Mouse (Mus musculus): ENCODE measurements around the gene Gm49318. TPM values are rescaled to one million over a fixed set of nuclear protein-coding genes. Genes with fewer than 3 reads are reported as not detected.

Gm49318 gene
- polyA plus RNA-seq, 1 experiment: not detected

DNA sequence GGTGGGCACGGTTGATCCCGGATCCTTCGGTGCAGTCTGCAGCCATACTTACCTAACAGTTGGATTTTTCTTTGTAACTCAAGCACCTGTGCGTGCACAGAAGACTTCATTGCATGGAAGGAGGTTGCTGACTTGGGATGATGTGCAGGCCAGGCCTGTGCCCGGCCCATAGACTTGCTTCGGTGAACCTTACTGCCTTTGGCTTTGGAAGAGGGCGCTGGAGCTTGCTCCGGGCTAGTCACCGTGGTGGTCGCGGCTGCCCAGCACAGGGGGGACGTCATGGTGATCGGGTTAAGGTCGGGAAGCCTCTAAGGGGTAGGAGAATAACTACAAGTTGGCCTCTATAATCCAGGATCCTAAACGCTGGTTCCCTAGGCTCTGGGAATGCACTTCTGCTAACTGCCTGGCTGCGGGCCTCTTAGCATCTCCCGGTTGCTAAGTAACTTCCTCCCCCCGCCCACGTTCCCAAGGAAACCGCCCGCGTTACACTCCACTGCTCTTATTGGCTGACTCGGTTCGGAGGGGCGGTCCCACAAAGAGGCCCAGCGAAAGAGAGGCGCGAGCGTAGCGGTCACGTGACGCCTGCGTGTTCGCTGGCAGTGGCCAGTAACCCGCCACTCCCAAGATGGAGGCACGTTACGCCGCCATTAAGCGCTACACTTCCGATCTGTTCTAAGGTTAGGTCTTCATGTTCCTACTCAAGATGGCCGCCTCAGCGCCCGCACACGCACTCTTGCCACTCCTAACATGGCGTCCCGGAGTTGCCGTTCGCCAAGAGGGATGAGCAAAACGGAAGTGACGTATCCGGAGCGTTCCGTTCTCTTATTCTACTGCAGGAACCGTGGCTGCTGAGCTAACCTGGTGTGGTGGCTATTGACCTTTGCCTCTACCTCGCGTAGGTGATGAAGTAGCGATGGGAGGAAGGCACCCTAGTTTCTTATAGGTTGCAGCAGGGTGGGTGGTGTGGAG lies 68.6 kb downstream of the Gm49318 start, which contains the start of the genes Ccdc151 and Prkcsh:
Gene Ccdc151, minus strand, starts transcription at position 441 of the 969 bp plus-strand sequence.
Gene Prkcsh, plus strand, starts transcription at position 613 of the 969 bp plus-strand sequence.
- Histone ChIP-seq H3K4me3 (peak within 1 kb of the TSS; percentile 70), H3ac (ENCODE audit: control insufficient read depth, insufficient read length) (peak within 1 kb of the TSS; percentile 39), H3K36me3 (ENCODE audit: control insufficient read depth, insufficient read depth) (peaks cover 12% of the 10 kb centered on the region), H3K27me3 (ENCODE audit: control insufficient read depth, insufficient read depth, insufficient read length) (no peaks in the 10 kb centered on the region), H3K4me2 (ENCODE audit: low read depth) (peak within 1 kb of the TSS; percentile 86), H3K79me2 (ENCODE audit: control insufficient read depth, insufficient read depth) (peaks cover 8% of the 10 kb centered on the region)
- peak; percentile 91 for TF ChIP-seq POLR2AphosphoS2 (IDR thresholded peaks at IDR 0.05; ENCODE audit: insufficient read length, low read depth)
- TF ChIP-seq POLR2A (IDR thresholded peaks at IDR 0.05; ENCODE audit: insufficient read length, low read depth): peak; percentile 92
- TF ChIP-seq TCF12 (IDR thresholded peaks at IDR 0.05; ENCODE audit: insufficient read depth, poor library complexity, severe bottlenecking): no peak
- TF ChIP-seq MYOG (IDR thresholded peaks at IDR 0.05; ENCODE audit: control insufficient read depth in 1 of 3, insufficient read depth in 1 of 3, insufficient read length in 2 of 3, low read depth in 2 of 3): no peak
- no peak for TF ChIP-seq E2F4 (IDR thresholded peaks at IDR 0.05; ENCODE audit: insufficient read depth)
- peak; percentile 88 for TF ChIP-seq USF1 (IDR thresholded peaks at IDR 0.05; ENCODE audit: low read depth)
- TF ChIP-seq SRF (IDR thresholded peaks at IDR 0.05; ENCODE audit: control insufficient read depth, insufficient read length, low read depth): peak; percentile 71

DNA sequence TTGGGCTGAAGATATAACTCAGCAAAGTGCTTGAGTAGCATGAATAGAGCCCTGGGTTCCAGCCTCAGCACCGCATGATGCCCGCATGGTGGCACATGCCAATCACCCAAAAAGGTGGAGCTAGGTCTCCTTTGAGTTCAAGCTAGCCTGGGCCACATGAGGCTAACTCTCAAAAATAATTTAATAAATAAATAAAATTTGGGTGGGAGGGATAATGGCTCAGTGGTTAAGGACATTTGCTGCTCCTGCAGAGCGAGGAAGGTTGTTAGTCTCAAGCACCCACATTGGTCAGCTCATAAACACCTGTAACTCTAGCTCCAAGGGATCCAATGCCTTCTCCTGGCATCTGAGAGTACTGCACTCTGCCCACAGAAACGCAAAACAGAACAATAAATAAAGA lies 69.4 kb downstream of the Gm49318 start:
- Histone ChIP-seq H3K79me2 (ENCODE audit: control insufficient read depth, insufficient read depth) (peaks cover 8% of the 10 kb centered on the region), H3K4me2 (ENCODE audit: low read depth) (no peak overlapping the region), H3K27me3 (ENCODE audit: control insufficient read depth, insufficient read depth, insufficient read length) (no peaks in the 10 kb centered on the region), H3ac (ENCODE audit: control insufficient read depth, insufficient read length) (no peak overlapping the region), H3K36me3 (ENCODE audit: control insufficient read depth, insufficient read depth) (peaks cover 8% of the 10 kb centered on the region), H3K4me3 (no peak overlapping the region)
- TF ChIP-seq MAX (IDR thresholded peaks at IDR 0.05; ENCODE audit: low read depth) (no peak), CEBPB (IDR thresholded peaks at IDR 0.05; ENCODE audit: insufficient read depth, poor library complexity, severe bottlenecking) (no peak), USF1 (IDR thresholded peaks at IDR 0.05; ENCODE audit: low read depth) (no peak), POLR2A (IDR thresholded peaks at IDR 0.05; ENCODE audit: insufficient read length, low read depth) (no peak), REST (IDR thresholded peaks at IDR 0.05; ENCODE audit: insufficient read depth, insufficient read length) (no peak), SRF (IDR thresholded peaks at IDR 0.05; ENCODE audit: control insufficient read depth, insufficient read length, low read depth) (no peak)

DNA sequence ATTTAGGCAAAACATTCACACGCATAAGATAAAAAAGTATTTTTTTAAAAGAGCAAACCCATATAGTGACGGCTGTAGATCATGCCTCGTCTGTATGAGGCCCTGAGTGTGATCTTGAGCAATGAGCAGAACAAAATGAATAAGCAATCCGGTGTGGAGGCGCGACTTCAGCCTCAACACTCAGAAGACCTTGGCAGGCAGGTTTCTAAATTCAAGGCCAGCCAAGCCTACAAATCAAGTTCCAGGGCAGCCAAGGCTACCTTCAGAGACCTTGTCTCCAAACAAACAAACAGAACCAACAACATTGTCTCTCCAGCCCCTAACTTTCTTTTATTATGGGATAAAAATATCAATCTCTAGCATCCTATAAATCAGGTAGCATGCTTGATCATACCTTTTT lies 70.8 kb downstream of the Gm49318 start:
- peaks cover 8% of the 10 kb centered on the region for H3K79me2 ChIP-seq (ENCODE audit: control insufficient read depth, insufficient read depth)
- H3ac ChIP-seq (ENCODE audit: control insufficient read depth, insufficient read length): no peak overlapping the region
- H3K4me3 ChIP-seq: no peak overlapping the region
- TF ChIP-seq POLR2A (IDR thresholded peaks at IDR 0.05; ENCODE audit: insufficient read length, low read depth) (no peak), MYOG (IDR thresholded peaks at IDR 0.05; ENCODE audit: control insufficient read depth in 1 of 3, insufficient read depth in 1 of 3, insufficient read length in 2 of 3, low read depth in 2 of 3) (no peak), USF1 (IDR thresholded peaks at IDR 0.05; ENCODE audit: low read depth) (no peak), TCF3 (IDR thresholded peaks at IDR 0.05; ENCODE audit: insufficient read length, low read depth) (no peak), REST (IDR thresholded peaks at IDR 0.05; ENCODE audit: insufficient read depth, insufficient read length) (no peak), E2F4 (IDR thresholded peaks at IDR 0.05; ENCODE audit: insufficient read depth) (no peak), SRF (IDR thresholded peaks at IDR 0.05; ENCODE audit: control insufficient read depth, insufficient read length, low read depth) (no peak), TCF12 (IDR thresholded peaks at IDR 0.05; ENCODE audit: insufficient read depth, poor library complexity, severe bottlenecking) (no peak)
- H3K36me3 ChIP-seq (ENCODE audit: control insufficient read depth, insufficient read depth): no peaks in the 10 kb centered on the region
- H3K4me2 ChIP-seq (ENCODE audit: low read depth): no peak overlapping the region
- H3K27me3 ChIP-seq (ENCODE audit: control insufficient read depth, insufficient read depth, insufficient read length): no peaks in the 10 kb centered on the region

DNA sequence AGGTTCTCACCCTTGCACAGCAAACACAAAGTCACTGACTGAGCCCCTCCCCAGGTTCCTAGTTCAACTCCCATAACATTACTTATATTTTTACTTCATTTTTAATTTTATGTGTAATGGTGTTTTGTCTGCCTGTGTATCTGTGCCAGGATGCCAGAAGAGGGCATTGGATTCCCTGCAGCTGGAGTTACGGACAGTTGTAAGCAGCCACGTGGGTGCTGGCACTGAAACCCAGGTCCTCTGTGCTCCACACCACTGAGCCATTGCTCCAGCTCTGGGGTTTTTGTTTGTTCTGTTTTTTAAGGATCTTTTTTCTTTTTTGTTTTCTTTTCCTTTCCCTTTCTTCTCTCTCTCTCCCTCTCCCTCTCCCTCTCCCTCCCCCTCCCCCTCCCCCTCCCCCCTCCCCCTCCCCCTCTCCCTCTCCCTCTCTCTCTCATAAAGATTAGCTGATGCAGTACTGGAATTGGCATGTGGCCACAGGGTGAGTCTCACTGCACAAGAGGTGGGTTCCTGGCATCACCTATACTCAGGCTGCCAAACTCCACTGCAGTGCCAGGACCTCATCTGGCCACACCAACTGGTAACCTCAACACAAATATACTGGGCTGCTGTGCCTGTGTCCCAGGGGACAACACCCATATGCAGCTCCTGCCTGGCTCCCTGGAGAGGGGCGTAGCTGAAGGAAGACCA lies 74.7 kb downstream of the Gm49318 start:
- TF ChIP-seq MYOG (IDR thresholded peaks at IDR 0.05; ENCODE audit: control insufficient read depth in 1 of 3, insufficient read depth in 1 of 3, insufficient read length in 2 of 3, low read depth in 2 of 3): no peak
- TF ChIP-seq USF1 (IDR thresholded peaks at IDR 0.05; ENCODE audit: low read depth): no peak
- no peak for TF ChIP-seq TCF3 (IDR thresholded peaks at IDR 0.05; ENCODE audit: insufficient read length, low read depth)
- TF ChIP-seq POLR2AphosphoS2 (IDR thresholded peaks at IDR 0.05; ENCODE audit: insufficient read length, low read depth): no peak
- TF ChIP-seq REST (IDR thresholded peaks at IDR 0.05; ENCODE audit: insufficient read depth, insufficient read length): no peak
- TF ChIP-seq POLR2A (IDR thresholded peaks at IDR 0.05; ENCODE audit: insufficient read length, low read depth): no peak
- no peak for TF ChIP-seq E2F4 (IDR thresholded peaks at IDR 0.05; ENCODE audit: insufficient read depth)
- no peak for TF ChIP-seq TCF12 (IDR thresholded peaks at IDR 0.05; ENCODE audit: insufficient read depth, poor library complexity, severe bottlenecking)
- TF ChIP-seq CEBPB (IDR thresholded peaks at IDR 0.05; ENCODE audit: insufficient read depth, poor library complexity, severe bottlenecking): no peak
- TF ChIP-seq MAX (IDR thresholded peaks at IDR 0.05; ENCODE audit: low read depth): no peak
- TF ChIP-seq SRF (IDR thresholded peaks at IDR 0.05; ENCODE audit: control insufficient read depth, insufficient read length, low read depth): no peak
- TF ChIP-seq MYOD1 (IDR thresholded peaks at IDR 0.05; ENCODE audit: control insufficient read depth in 1 of 3, insufficient read length in 2 of 3, low read depth in 2 of 3): no peak
- Histone ChIP-seq H3K36me3 (ENCODE audit: control insufficient read depth, insufficient read depth) (no peaks in the 10 kb centered on the region), H3K79me2 (ENCODE audit: control insufficient read depth, insufficient read depth) (no peaks in the 10 kb centered on the region), H3K27me3 (ENCODE audit: control insufficient read depth, insufficient read depth, insufficient read length) (peaks cover 4% of the 10 kb centered on the region), H3K4me3 (no peak overlapping the region), H3K4me2 (ENCODE audit: low read depth) (no peak overlapping the region), H3ac (ENCODE audit: control insufficient read depth, insufficient read length) (no peak overlapping the region)

Data from myocyte (in vitro differentiated cells).